Mouse (Mus musculus): Measurements from ENCODE around the gene Cdk5r2. TPM values are rescaled to one million over a fixed set of nuclear protein-coding genes. Genes with fewer than 3 reads are reported as not detected.

Cdk5r2 gene
- polyA plus RNA-seq, 1 experiment: not detected

DNA sequence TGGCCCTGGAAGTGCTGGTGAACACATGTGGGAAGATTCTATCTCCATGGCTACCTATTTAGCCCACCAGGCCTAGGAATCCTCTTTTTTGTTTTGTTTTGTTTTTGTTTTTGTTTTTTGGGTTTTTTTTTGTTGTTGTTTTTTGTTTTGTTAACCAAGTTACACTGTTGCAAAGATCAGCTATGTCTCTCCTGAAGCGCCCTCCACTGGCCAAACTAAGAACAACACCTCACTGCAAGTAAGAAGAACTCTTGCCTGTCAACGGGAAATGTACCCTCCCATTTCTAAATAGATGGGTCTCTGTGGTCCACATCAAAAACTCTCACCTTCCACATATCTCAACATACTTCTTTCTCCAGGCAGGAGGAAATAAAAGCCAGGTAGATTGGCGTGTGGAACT is 47.0 kb downstream of the Cdk5r2 start:
- H3K27ac ChIP-seq (ENCODE audit: control insufficient read depth, insufficient read depth, low read depth, low read length, poor library complexity): no peak overlapping the region
- TF ChIP-seq CTCF (IDR thresholded peaks at IDR 0.05; ENCODE audit: control insufficient read depth, insufficient read depth, low read length) (no peak), POLR2A (IDR thresholded peaks at IDR 0.05; ENCODE audit: borderline replicate concordance, control insufficient read depth, low read depth, low read length) (no peak)
- H3K4me3 ChIP-seq (replicated peaks; ENCODE audit: control insufficient read depth, low read depth, low read length): no peak overlapping the region
- WGBS: 4% methylated on average over 3 of the region's 3 CpGs
- no peaks in the 10 kb centered on the region for H3K4me1 ChIP-seq (ENCODE audit: control insufficient read depth, insufficient read depth, low read length)

DNA sequence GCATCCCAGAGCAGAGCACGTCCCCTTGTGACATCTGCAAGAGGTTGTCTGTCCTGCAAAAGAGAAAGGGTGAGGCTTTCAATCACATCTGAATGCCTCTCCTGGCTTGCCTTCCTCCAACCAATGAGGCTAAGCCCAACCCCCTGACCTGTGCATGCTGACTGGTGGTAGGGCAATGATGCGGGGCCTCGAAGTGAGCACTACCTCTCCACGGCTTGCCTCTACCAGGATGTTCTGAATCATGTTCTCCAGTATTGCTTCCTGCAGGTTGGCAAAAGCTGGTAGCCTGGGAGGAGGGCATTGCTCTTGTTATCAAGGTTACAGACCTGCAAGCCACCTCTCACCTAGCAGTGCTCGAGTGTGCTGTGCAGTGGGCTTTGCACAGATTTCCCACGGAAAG is 47.5 kb downstream of the Cdk5r2 start:
- H3K4me3 ChIP-seq (replicated peaks; ENCODE audit: control insufficient read depth, low read depth, low read length): no peak overlapping the region
- no peak for TF ChIP-seq CTCF (IDR thresholded peaks at IDR 0.05; ENCODE audit: control insufficient read depth, insufficient read depth, low read length)
- no peak for TF ChIP-seq POLR2A (IDR thresholded peaks at IDR 0.05; ENCODE audit: borderline replicate concordance, control insufficient read depth, low read depth, low read length)
- H3K27ac ChIP-seq (ENCODE audit: control insufficient read depth, insufficient read depth, low read depth, low read length, poor library complexity): no peak overlapping the region
- no peaks in the 10 kb centered on the region for H3K4me1 ChIP-seq (ENCODE audit: control insufficient read depth, insufficient read depth, low read length)
- WGBS: 15% methylated on average over 6 of the region's 6 CpGs

Other genes with a start within 250 kb of the Cdk5r2 start
- gene Ttll4, start 193.2 kb upstream of the Cdk5r2 start, polyA plus RNA-seq (2011; ENCODE audit: insufficient read depth, insufficient read length, low replicate concordance, missing spikeins): 12.2 and 28.2 TPM in 2 replicates
- gene Cyp27a1, start 141.4 kb upstream of the Cdk5r2 start, polyA plus RNA-seq (2011; ENCODE audit: insufficient read depth, insufficient read length, low replicate concordance, missing spikeins): 9.2 and 16.4 TPM in 2 replicates
- 0.52 TPM in 1 of 2 replicates, not detected in the other for gene Prkag3, start 105.7 kb upstream of the Cdk5r2 start, polyA plus RNA-seq (2011; ENCODE audit: insufficient read depth, insufficient read length, low replicate concordance, missing spikeins)
- not detected in 2 replicates for gene Wnt6, start 83.0 kb upstream of the Cdk5r2 start, polyA plus RNA-seq (2011; ENCODE audit: insufficient read depth, insufficient read length, low replicate concordance, missing spikeins)
- not detected in 2 replicates for gene Wnt10a, start 63.4 kb upstream of the Cdk5r2 start, polyA plus RNA-seq (2011; ENCODE audit: insufficient read depth, insufficient read length, low replicate concordance, missing spikeins)
- not detected in 2 replicates for gene Fev, start 30.5 kb downstream of the Cdk5r2 start, polyA plus RNA-seq (2011; ENCODE audit: insufficient read depth, insufficient read length, low replicate concordance, missing spikeins)
- gene Cryba2, start 38.2 kb downstream of the Cdk5r2 start, polyA plus RNA-seq (2011; ENCODE audit: insufficient read depth, insufficient read length, low replicate concordance, missing spikeins): not detected in 2 replicates
- not detected in 2 replicates for gene Cfap65, start 80.7 kb downstream of the Cdk5r2 start, polyA plus RNA-seq (2011; ENCODE audit: insufficient read depth, insufficient read length, low replicate concordance, missing spikeins)
- 0.82 TPM in 1 of 2 replicates, not detected in the other for gene Ihh, start 96.7 kb downstream of the Cdk5r2 start, polyA plus RNA-seq (2011; ENCODE audit: insufficient read depth, insufficient read length, low replicate concordance, missing spikeins)

All from bone marrow, adult 2 months (tissue).